Mouse (Mus musculus) CD4-positive, CD25-positive, alpha-beta regulatory T cell, adult 4 months (primary cell): Measurements from ENCODE around the gene Cry2. TPM values are rescaled to one million over a fixed set of nuclear protein-coding genes. Genes with fewer than 3 reads are reported as not detected.

Experiments used
- ATAC-seq: one replicate; pipeline ENCODE4 v1.8.0; 2017
- polyA plus RNA-seq, 2 experiments: library from polyadenylated mRNA; unstranded; fragments of 100-300 nt; shearing (Covaris generic); gene quantifications; one replicate each; pipeline ENCODE4 v1.2.1; 2017

Cry2 gene
- polyA plus RNA-seq, 2 experiments from 2014 or later = 10.6 to 13.4 TPM

DNA sequence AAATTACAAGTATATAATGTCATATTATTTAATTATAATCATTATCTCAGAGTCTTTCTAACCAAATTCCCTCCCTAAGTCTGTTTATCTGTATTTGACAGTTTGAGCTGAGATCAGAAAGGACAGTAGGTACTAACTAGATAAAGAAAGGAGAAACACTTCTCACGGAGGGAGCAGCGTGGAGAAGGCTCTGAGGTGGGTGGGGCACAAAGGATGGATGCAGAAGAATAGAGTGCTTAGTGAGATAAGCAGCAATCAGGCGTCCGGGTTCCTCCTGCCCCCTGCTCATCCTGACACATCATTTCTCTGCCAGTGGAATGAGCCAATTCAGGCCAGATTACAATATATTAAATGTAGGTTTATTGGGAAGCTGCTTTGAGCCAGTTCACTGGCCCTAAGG lies 10.5 kb upstream of the Cry2 start:
- ATAC-seq = no peak

- ATAC-seq = no peak
These were observed 9.5 kb upstream of the Cry2 start for GRCm38 (mm10) chr2:92443313-92443712.

GRCm38 (mm10) chr2:92442419-92443001 lies 8.7 kb upstream of the Cry2 start:
- ATAC-seq = peak; percentile 84

- ATAC-seq = no peak
These were observed 6.6 kb upstream of the Cry2 start for GRCm38 (mm10) chr2:92440432-92440831.

DNA sequence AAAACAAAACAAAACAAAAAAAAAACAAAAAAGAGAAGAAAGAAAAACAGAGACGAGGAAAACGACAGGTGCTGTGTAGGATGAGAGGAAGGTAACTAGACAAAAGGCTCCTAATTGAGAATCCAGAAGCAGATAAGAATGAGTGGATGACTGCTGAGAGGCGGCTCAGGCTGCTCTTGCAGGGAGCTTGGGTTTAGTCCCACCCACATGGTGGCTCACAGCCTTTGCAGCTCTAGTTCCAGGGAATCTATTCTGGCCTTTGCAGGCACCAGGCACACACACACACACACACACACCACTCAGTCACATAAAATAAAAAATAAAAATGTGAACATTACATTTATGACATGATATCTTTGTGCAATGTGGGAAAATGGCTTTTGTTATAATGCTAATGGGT lies 4.7 kb upstream of the Cry2 start:
- ATAC-seq = no peak

- peak; percentile 34 for ATAC-seq
These were observed 4.0 kb upstream of the Cry2 start for GRCm38 (mm10) chr2:92437875-92438274.

- no peak for ATAC-seq
These were observed 3.5 kb upstream of the Cry2 start for GRCm38 (mm10) chr2:92437366-92437765.

DNA sequence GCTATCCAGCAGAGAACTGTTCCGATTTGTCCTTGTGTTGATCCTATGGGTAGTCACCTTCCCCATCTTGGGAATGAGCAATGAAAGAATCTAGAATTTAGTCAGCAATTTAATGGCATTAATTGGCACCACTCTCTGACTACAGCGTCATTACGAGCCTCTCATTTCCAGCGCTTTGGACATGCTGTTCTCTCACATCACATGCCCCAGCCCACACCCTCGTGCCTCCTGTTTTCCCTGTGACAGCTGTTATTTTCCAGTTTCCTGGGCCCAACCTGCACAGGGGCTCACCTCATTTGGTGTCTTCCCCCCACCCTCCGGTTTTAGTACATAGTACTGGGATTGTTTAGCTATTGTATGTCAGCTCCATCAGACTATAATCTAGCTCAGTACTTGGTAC lies 1.2 kb upstream of the Cry2 start:
- ATAC-seq = no peak

- peak; percentile 12 for ATAC-seq
These were observed 517 bp upstream of the Cry2 start for GRCm38 (mm10) chr2:92434375-92434745.

- no peak for ATAC-seq
These were observed 1.2 kb downstream of the Cry2 start for GRCm38 (mm10) chr2:92432299-92433295.

GRCm38 (mm10) chr2:92431611-92432179 lies 2.1 kb downstream of the Cry2 start:
- ATAC-seq = no peak

- no peak for ATAC-seq
These were observed 2.9 kb downstream of the Cry2 start for GRCm38 (mm10) chr2:92430723-92431541.

- no peak for ATAC-seq
These were observed 3.8 kb downstream of the Cry2 start for GRCm38 (mm10) chr2:92430089-92430488.

DNA sequence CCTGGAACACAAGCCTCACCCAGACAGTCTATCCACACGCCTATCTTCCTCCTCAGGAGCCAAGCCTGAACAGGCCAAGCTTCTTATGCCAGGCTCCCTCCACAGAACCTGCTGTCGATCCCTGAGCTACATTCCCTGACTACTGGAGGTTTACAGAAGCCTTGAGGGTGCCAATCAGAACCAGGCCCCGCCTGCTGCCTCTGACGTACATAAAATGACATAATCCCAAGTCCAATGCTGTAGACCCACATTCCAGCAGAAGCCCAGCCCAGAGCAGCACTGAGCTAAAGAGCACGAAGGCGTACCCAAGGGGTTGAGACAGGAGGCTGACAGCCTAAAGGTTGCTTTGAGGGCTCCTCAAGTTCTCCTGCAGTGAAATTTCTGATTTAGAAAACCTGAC lies 6.0 kb downstream of the Cry2 start:
- no peak for ATAC-seq

GRCm38 (mm10) chr2:92426426-92426825 lies 7.4 kb downstream of the Cry2 start:
- no peak for ATAC-seq

GRCm38 (mm10) chr2:92425366-92425765 lies 8.5 kb downstream of the Cry2 start:
- no peak for ATAC-seq

GRCm38 (mm10) chr2:92424462-92425308 lies 9.2 kb downstream of the Cry2 start:
- ATAC-seq = no peak

- no peak for ATAC-seq
These were observed 10.0 kb downstream of the Cry2 start for GRCm38 (mm10) chr2:92423702-92424461.

DNA sequence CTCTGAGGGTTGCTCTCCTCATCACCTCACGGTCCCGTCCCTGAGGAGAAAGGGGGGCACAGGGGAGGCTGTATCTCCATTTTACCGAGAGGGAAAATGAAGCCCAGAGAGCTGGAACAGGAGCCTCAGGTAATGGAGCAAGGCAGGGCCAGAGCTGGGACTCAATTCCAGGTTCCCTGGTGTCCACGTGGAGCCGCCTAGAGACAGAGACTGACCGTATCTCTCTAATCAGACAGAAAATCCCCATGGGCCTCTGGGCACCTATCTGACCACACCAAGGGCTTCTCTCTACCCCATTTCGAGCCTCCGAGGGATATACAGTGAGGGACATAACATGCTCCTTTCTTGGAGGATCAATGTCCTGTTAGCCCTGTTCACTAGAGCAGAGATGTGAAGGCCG lies 10.7 kb downstream of the Cry2 start:
- no peak for ATAC-seq

DNA sequence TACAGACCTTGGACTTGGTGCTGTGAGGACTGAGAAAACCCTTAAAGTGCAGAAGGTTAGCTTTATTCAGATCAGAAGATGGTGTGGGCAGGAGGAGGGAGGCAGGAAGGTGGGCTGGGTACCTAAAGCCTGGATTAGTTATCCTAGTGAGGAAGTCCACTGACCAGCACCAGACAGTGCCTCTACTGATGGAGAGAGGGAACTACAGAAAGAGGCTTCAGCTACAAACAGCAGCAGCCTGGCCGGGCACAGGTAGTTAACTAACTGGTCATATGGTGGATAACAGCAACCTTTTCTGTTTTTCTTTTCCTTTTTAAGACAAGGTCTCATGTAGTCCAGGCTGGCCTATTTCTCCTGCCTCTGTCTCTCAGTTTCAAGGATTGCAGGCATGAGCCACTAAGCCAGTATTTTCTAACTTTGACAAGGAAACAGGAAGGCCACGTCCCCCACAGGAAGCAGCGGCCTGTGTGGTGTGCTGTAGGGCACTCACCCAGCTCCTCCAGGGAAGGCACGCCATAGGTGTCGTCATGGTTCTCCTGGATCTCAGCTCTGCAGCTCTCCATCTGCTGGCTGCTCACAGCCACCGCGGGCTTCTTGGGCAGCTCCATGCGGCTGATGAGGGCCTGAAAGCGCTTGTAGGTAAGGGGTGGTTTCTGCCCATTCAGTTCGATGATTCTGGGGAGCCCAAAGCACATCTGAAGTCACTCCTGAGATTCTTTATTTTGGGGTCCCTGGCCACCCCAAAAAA lies 11.3 kb downstream of the Cry2 start:
- peak; percentile 29 for ATAC-seq
